Mouse (Mus musculus) gastrocnemius, adult 2 months (tissue): Measurements from ENCODE around the gene Creb5. TPM values are rescaled to one million over a fixed set of nuclear protein-coding genes. Genes with fewer than 3 reads are reported as not detected.

Experiments used
- DNase-seq: peaks from one replicate; pipeline ENCODE4 v3.0.0; 2022
- H3K27ac ChIP-seq: fragments of 200-600 bp; 2 replicates; pipeline ENCODE4 v1.8.1; 2022; ENCODE audit warnings: mild to moderate bottlenecking
- H3K4me3 ChIP-seq: fragments of 200-600 bp; 2 replicates; pipeline ENCODE4 v1.8.1; 2022; ENCODE audit warnings: mild to moderate bottlenecking, moderate library complexity
- CTCF ChIP-seq: fragments of 200-600 bp; IDR thresholded peaks from 2 replicates; pipeline ENCODE4 v1.8.1; 2022; ENCODE audit warnings: antibody characterized with exemption, mild to moderate bottlenecking, moderate library complexity
- intact Hi-C: fragments of 180-260 bp; cut with DNase I; formaldehyde crosslinking; loops from one replicate; pipeline ENCODE4 v1.15.1; 2025
- total RNA-seq, 2 experiments: library from RNA; stranded (reverse); gene quantifications; 2 replicates each; pipeline ENCODE4 v1.2.3; 2021

Gene Creb5
- total RNA-seq, 2 experiments from 2014 or later = 4.5 to 6.1 TPM

DNA sequence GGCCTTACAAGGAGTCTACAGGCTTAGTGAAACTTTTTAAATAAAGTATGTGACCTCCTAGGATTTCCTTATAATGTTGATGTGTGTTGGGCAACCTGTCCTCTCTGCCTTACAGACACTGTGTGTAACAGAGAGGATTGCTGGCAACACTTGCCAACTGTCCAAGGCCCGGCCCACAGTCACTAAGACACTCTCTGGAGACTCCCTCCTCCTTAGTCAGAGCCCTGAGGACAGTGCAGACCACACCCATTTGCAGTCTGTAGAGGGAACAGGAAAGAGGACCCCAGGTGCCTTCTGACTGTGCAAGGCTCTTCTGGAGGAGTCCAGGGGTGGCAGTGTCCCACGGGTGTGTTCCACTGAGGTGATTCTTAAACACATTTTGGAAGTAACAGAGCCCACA, 397.3 kb downstream of the Creb5 start:
- no peak overlapping the region for H3K4me3 ChIP-seq
- TF ChIP-seq CTCF = no peak
- no peak overlapping the region for H3K27ac ChIP-seq
- DNase-seq = no peak
- intact Hi-C loops = no loop called here

DNA sequence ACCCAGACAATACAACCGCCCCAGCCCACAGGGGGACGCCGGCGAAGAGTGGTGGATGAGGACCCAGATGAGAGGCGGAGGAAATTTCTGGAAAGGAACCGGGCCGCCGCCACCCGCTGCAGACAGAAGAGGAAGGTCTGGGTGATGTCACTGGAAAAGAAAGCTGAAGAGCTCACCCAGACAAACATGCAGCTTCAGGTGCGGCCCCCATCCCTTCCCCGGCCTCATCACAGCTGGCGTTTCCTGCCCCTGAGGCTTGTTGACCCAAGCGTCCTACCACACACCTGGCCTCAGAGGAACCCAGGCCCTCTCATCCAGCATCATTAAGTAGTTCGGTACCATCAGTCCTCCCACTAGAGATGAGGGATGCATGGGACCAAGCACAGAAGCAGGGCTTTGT, 398.3 kb downstream of the Creb5 start:
- TF ChIP-seq CTCF = no peak
- Histone ChIP-seq H3K27ac (no peak overlapping the region), H3K4me3 (no peak overlapping the region)
- intact Hi-C loops = no loop called here
- no peak for DNase-seq

DNA sequence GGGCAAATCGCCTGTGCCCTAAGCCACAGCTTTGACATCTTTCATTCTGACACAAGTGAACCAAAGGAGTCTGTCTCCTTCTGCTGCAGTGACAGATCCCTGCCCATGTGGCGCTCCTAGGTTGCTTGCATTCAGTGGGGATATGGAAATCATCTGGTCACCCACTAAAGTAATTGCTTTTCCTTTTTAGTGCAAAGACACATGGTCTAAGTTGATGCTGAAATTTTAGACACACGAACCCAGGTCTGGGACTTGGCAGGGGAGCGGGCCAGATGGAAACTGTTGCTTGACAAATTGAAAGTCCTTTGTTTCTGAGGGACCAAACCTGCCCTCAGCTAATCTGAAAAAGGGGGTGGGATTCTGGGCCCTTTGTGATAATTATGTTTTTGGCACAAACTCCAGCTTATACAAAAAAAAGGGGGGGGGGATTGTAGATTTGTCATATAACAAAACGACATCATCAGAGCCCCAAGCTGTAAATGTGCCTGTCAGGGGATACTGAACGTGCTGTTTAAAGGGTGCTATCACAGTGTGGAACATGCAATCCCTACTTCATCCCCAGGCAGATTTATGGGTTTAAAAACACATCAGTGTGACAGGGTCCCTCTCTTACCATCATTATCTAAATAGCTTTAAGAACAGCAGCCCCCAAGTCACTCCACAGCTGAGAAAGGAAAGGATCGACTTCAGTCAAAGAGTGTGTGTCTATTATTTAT, 401.9 kb downstream of the Creb5 start:
- TF ChIP-seq CTCF = no peak
- no peak overlapping the region for H3K27ac ChIP-seq
- no peak for DNase-seq
- no peak overlapping the region for H3K4me3 ChIP-seq
- intact Hi-C loops = no loop called here

DNA sequence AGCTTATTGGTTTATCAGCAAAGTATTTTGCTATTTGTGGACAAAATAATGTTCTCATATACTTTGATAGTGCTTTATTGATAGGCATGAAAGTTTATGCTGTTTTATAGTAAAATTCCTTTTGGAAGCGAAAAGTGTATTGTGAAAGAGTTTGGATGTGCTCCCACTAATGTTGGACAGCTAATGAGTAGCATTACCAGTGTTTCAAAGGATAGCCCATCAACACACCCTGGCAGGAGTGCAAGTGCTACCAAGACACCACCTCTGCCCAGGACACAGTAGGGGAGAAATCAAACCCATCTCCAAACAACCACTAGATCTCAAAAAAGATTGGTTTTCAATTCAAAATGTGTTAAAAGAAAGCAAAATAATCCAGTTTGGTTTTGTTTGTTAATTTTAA, 403.9 kb downstream of the Creb5 start:
- Histone ChIP-seq H3K27ac (no peak overlapping the region), H3K4me3 (no peak overlapping the region)
- TF ChIP-seq CTCF = no peak
- DNase-seq = no peak
- intact Hi-C loops = no loop called here

DNA sequence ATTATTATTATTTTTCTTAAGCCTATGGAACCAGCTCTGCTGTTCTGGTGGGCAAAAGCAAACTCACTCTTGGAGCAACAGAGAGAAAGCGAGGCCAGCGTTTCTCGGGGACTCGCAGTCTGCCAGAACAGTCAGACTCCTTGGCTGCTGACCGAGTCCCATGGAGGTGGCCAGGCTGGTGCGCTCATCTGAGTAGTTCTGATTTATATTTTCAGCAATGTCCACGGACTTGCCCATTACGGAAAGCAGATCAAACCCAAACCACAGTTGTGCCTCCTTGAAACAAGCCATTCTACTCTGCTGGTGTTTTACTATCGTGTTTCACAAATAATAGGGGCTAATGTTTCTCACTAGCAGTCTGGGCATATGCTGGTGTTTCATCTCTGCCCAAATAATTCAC, 408.1 kb downstream of the Creb5 start:
- DNase-seq = peak; percentile 72
- TF ChIP-seq CTCF = no peak
- intact Hi-C loops = no loop called here
- Histone ChIP-seq H3K27ac (no peak overlapping the region), H3K4me3 (no peak overlapping the region)

DNA sequence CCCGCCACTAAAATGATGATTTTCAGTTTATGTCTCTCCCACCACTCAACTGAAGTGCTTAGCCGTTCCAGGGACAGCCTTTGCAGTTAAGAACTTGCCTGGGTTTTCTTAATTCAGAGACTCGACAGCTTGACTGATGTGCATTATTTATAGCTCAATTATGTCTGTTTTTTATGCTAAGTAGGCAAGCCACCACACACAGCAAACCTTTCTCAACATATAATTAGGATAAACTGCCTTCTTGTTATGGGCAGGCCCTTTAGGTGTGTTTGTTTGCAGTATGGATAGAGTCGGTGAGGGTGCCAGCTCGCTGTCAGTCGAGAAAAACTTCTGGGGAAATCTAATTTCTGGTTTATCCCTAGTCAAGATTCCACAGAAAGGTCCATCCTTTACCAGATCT, 409.4 kb downstream of the Creb5 start:
- Histone ChIP-seq H3K27ac (no peak overlapping the region), H3K4me3 (no peak overlapping the region)
- TF ChIP-seq CTCF = no peak
- intact Hi-C loops = no loop called here
- DNase-seq = no peak

DNA sequence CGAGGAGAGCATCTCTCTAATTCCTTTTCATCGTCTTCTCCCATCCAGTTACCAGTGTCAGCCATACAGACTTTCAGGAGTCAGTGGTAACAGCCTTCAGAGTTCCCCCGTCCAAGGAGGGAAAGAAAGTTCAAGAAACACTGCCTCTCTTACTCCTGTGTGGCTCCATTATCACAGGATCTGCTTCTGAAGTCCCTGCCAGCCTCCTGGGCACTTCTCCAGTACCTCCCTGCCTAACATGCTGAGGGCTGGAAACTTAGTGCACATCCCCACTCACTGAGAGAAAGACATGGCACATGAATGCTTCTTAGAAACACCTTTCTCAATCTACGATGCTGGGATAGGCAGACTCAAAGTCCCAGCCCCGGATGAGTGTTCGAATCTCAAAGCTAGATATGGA, 409.9 kb downstream of the Creb5 start:
- intact Hi-C loops = no loop called here
- no peak for TF ChIP-seq CTCF
- Histone ChIP-seq H3K27ac (no peak overlapping the region), H3K4me3 (no peak overlapping the region)
- no peak for DNase-seq

DNA sequence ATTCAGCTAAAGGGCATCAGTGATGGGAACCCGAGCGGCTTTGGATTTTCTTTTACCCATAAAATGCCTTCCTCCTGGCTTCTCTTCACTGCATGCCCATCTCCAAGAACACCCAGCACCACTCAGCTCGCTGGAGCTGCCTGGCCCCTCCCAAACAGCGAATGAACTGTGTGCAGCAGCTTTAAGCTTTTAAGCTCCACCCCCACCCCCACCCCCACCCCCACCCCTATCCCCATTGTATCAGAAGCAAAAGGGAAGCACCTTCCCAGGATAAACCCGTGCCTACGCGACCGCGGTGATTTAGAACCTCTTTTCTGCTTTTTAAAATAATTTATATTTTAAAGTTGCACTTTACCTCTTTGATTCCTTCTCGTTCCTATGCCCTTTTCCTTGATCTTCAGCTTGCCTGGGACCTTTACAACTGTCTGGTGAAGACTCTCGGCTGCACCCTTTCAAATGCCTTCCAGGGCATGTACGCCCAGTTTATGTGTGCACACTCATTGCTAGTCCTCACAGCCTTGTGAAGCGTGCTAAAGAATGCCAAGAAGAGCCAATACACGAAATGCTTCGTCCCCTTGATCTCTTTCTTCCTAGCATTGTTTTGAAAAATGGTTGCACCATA, 411.2 kb downstream of the Creb5 start:
- intact Hi-C loops = no loop called here
- TF ChIP-seq CTCF = no peak
- Histone ChIP-seq H3K4me3 (no peak overlapping the region), H3K27ac (no peak overlapping the region)
- DNase-seq = no peak

DNA sequence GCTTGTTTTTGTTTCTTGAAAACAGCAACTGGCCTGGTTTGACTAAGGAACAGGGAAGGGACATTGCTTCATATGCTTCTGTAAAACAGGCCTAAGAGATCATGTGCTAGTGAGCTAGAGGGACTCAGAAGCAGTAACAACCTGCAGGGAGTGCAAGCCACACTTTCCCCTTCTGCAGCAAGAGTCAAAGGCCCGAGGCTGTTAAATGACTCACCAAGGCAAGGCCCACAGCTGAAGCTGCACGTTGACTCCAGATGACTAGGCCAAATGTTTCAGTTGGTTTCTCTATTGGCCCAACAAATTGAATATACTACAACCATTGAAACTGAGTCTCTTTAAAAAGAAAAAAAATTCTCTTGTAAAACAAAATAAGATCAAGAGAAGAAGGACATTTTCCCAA, 417.4 kb downstream of the Creb5 start:
- TF ChIP-seq CTCF = no peak
- no peak overlapping the region for H3K27ac ChIP-seq
- H3K4me3 ChIP-seq = no peak overlapping the region
- no peak for DNase-seq
- intact Hi-C loops = no loop called here

DNA sequence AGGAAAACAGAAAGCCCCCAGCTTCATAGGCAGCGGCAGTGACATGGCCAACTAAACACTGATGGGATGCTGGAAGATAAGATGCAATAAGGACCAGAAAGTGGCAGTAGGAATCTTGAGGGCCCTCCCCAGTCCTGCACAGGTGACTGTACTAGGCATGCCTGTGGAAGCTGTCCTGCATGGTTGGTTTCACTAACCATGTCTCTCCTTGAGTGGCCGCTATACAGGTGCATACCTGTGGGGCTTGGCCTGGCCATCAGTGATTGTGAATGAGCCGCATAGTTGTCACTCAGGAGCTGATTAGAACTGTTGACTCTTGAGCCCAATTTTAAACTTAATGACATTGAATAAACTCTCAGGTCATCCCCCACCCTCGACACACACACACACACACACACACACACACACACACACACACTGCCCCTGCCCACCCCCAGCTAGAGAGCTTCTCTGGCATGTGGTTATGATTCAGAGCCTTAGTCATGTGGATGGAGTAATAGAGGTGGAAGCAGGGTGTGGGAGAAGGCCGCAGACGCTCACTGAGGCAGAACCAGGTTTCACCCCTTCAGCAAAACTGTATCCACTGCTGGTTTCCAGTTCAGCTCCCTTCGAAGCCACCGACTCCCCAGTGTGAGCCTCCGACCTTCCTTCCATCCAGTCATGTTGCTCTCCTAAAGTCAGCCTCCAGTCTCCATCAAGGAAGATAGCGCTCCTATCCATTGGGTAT, 419.7 kb downstream of the Creb5 start:
- no peak overlapping the region for H3K27ac ChIP-seq
- intact Hi-C loops = no loop called here
- DNase-seq = no peak
- H3K4me3 ChIP-seq = no peak overlapping the region
- no peak for TF ChIP-seq CTCF

DNA sequence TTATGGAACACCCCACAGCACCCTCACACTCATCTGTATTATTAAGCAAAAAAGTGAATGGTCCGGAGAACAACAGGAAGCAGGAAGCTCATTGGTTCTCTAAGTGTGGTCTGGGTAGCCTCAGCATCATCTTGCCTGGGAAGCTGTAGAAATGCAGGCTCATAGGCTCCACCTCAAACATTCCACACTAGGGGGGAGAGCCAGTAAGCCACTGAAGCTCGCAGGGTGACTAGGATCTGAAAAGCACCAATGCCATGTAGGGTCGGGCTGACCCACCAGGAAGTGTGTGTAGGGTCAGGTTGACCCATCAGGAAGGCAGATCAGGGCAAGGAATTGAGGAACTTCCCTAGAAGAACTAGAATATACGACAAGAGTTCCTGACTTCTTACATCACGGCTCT, 420.7 kb downstream of the Creb5 start:
- no peak for TF ChIP-seq CTCF
- H3K27ac ChIP-seq = no peak overlapping the region
- no peak for DNase-seq
- intact Hi-C loops = no loop called here
- no peak overlapping the region for H3K4me3 ChIP-seq

DNA sequence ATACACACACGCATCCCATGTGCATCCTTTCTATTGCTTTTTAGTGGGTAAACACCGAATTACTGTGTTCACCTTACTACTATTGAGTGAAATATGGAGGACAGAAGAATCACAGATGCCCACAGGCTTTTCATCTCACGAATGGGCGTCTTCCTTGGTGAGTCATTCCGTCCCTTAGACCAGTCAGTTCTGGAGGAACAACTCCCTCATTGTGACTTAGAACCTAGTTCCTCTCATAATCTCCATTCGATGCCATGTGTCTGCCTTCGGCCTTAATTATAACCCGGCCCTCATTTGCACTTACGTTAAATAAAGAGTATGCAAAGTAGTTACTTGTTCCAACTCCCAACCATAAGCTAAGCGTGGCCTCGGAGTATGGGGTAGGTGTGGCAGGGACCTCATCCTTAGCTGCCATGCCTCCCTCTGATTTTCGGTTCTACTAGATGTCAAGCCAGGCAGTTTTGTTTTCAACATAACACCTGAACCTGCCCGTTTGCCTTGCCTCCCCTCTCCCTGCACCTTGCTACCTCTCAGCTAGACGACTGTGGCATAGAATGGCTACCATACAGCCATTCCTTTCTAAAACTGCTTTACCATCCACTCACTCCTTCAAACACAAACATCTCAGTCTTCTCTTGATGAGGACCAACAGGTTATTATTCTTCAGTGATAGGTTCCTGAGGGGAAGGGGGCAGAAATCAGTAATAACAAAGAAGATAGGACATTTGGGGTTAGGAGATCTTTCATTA, 422.8 kb downstream of the Creb5 start:
- intact Hi-C loops = no loop called here
- no peak for DNase-seq
- Histone ChIP-seq H3K27ac (no peak overlapping the region), H3K4me3 (no peak overlapping the region)
- no peak for TF ChIP-seq CTCF

DNA sequence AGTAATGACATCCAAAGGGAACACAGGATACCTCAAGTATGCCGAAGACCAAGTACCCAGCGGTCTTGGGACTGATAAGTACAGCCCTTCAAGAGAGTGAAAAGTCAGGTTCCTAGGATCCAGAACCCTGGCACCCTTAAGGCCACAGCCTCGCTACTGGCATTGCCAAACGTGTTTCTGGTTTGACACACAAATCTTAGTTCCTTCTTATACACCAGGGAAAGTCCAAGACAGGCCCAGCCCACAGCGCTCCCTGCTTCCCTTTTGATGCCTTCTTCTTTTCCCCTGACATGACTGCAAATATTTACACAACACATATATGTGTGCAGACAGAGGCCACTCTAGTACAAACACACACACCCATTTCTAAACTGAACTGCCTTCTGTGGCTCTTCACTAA, 423.5 kb downstream of the Creb5 start:
- H3K4me3 ChIP-seq = no peak overlapping the region
- no peak overlapping the region for H3K27ac ChIP-seq
- no peak for TF ChIP-seq CTCF
- intact Hi-C loops = no loop called here
- no peak for DNase-seq
